Mouse (Mus musculus): ENCODE data around the gene Gpr15. TPM values are rescaled to one million over a fixed set of nuclear protein-coding genes. Genes with fewer than 3 reads are reported as not detected.

The Gpr15 gene
- polyA plus RNA-seq (2016; fragmentation: Nextera tagmentation; extraction: Ambion mirVana): 0.18 TPM in 1 of 2 replicates, not detected in the other

GRCm38 (mm10) chr16:58718666-58719120 lies at the start of gene Gpr15:
Gene Gpr15 (minus strand): TSS chr16:58719070.
- Histone ChIP-seq H3K4me3 (no peak within 1 kb of the TSS), H3K27me3 (no peaks in the 10 kb centered on the region), H3K36me3 (no peaks in the 10 kb centered on the region), H3K27ac (replicated peaks) (no peak within 1 kb of the TSS), H3K4me2 (replicated peaks) (no peak within 1 kb of the TSS), H3K9ac (replicated peaks) (no peak within 1 kb of the TSS), H3K4me1 (no peaks in the 10 kb centered on the region), H3K9me3 (no peaks in the 10 kb centered on the region)
- WGBS: 97% methylated on average over 7 of the region's 7 CpGs
- no peak for ATAC-seq (ENCODE audit: low FRiP score, low read depth)

DNA sequence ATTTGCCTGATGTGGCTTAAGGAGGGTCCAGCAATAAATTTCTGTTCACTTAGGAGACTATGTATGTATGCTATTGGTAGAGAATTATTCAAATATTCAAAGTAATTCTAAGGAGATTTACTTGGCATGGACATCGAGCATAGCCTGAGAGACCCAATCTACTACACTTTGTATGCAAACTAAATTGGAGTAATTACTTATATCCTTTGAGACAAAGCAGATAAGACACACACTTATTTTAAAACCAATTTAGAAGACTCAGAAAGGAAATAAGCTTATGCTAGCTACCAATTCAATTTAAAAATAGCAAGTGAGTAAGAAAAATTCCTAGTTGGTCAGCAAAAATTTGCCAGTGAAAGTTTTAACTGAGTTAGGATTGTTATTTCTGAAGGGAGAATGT lies 44.2 kb upstream of the Gpr15 start, which contains the start of gene Olfr172:
Gene Olfr172 (minus strand): TSS at position 101 of the 400 bp plus-strand sequence.
- Histone ChIP-seq H3K9me3 (peaks cover 3% of the 10 kb centered on the region; the same call in 1 of the 2 replicates), H3K4me3 (no peak within 1 kb of the TSS), H3K4me1 (no peaks in the 10 kb centered on the region), H3K36me3 (no peaks in the 10 kb centered on the region), H3K4me2 (replicated peaks) (no peak within 1 kb of the TSS), H3K27ac (replicated peaks) (no peak within 1 kb of the TSS), H3K27me3 (no peaks in the 10 kb centered on the region), H3K9ac (replicated peaks) (no peak within 1 kb of the TSS)
- WGBS: 80% methylated on average over 1 of the region's 1 CpGs
- ATAC-seq (ENCODE audit: low FRiP score, low read depth): no peak

DNA sequence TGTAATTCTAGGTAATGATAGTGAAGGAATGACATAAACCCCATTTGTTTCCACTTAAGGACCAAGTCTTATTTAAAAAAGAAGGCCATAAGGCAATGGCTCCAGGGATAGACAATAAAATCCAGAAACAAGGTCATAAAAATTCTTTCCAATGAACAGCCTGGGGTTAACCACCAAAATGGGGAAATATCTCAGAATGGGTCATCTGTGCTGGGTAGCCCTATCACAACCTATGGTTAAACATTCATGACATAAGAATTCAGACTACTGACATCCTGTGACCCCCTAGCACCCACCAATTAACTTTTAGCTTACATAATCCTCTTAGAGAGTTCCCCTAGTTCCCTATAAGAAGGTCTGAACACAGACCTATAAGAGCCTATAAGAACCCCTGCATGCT lies 37.3 kb upstream of the Gpr15 start:
- Histone ChIP-seq H3K27me3 (no peaks in the 10 kb centered on the region), H3K9ac (replicated peaks) (no peak overlapping the region), H3K4me1 (no peaks in the 10 kb centered on the region), H3K9me3 (no peaks in the 10 kb centered on the region), H3K27ac (replicated peaks) (no peak overlapping the region), H3K4me2 (replicated peaks) (no peak overlapping the region), H3K4me3 (no peak overlapping the region), H3K36me3 (no peaks in the 10 kb centered on the region)
- ATAC-seq (ENCODE audit: low FRiP score, low read depth): no peak

- H3K36me3 ChIP-seq: no peaks in the 10 kb centered on the region
- H3K9me3 ChIP-seq: no peaks in the 10 kb centered on the region
- H3K4me1 ChIP-seq: no peaks in the 10 kb centered on the region
- H3K4me3 ChIP-seq: no peak overlapping the region
- no peak overlapping the region for H3K27ac ChIP-seq (replicated peaks)
- no peak overlapping the region for H3K9ac ChIP-seq (replicated peaks)
- no peak for ATAC-seq (ENCODE audit: low FRiP score, low read depth)
- H3K4me2 ChIP-seq (replicated peaks): no peak overlapping the region
- WGBS: 9% methylated on average over 1 of the region's 1 CpGs
- H3K27me3 ChIP-seq: no peaks in the 10 kb centered on the region
Observed at GRCm38 (mm10) chr16:58751314-58751713, 32.4 kb upstream of the Gpr15 start.

- Histone ChIP-seq H3K9me3 (no peaks in the 10 kb centered on the region), H3K36me3 (no peaks in the 10 kb centered on the region), H3K27ac (replicated peaks) (no peak overlapping the region), H3K27me3 (no peaks in the 10 kb centered on the region), H3K4me1 (no peaks in the 10 kb centered on the region), H3K4me3 (no peak overlapping the region), H3K9ac (replicated peaks) (no peak overlapping the region), H3K4me2 (replicated peaks) (no peak overlapping the region)
- 76% methylated on average over 4 of the region's 4 CpGs for WGBS
- no peak for ATAC-seq (ENCODE audit: low FRiP score, low read depth)
Observed at GRCm38 (mm10) chr16:58746715-58747114, 27.8 kb upstream of the Gpr15 start.

DNA sequence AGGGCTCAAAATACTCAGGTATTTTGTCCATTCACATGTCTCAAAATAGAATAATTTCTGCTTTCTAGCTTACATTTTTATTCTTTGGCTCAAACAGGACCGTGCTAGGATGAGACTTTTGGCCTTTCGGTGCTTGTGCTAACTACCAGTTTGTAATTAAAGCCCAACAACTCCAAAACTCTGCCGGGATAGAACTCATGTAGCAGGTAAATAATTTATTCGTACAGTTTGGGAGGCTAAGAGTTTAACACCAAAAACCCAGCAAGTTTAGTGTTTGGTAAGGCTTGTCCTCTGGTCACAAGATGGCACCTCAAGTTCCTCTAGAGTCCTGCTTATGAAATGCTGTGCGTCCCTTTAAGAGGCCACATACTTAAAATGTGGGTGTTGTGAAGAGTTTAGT lies 21.9 kb upstream of the Gpr15 start:
- no peak overlapping the region for H3K4me2 ChIP-seq (replicated peaks)
- no peak overlapping the region for H3K4me3 ChIP-seq
- no peaks in the 10 kb centered on the region for H3K9me3 ChIP-seq
- no peak for ATAC-seq (ENCODE audit: low FRiP score, low read depth)
- WGBS: 90% methylated on average over 5 of the region's 5 CpGs
- no peak overlapping the region for H3K27ac ChIP-seq (replicated peaks)
- no peaks in the 10 kb centered on the region for H3K4me1 ChIP-seq
- H3K27me3 ChIP-seq: no peaks in the 10 kb centered on the region
- H3K36me3 ChIP-seq: no peaks in the 10 kb centered on the region
- no peak overlapping the region for H3K9ac ChIP-seq (replicated peaks)

GRCm38 (mm10) chr16:58738800-58739199 lies 19.9 kb upstream of the Gpr15 start:
- ATAC-seq (ENCODE audit: low FRiP score, low read depth): no peak
- Histone ChIP-seq H3K9me3 (no peaks in the 10 kb centered on the region), H3K4me2 (replicated peaks) (no peak overlapping the region), H3K36me3 (peaks cover 14% of the 10 kb centered on the region), H3K27me3 (no peaks in the 10 kb centered on the region), H3K27ac (replicated peaks) (no peak overlapping the region), H3K4me1 (no peaks in the 10 kb centered on the region), H3K9ac (replicated peaks) (no peak overlapping the region), H3K4me3 (no peak overlapping the region)
- WGBS: 74% methylated on average over 1 of the region's 1 CpGs

DNA sequence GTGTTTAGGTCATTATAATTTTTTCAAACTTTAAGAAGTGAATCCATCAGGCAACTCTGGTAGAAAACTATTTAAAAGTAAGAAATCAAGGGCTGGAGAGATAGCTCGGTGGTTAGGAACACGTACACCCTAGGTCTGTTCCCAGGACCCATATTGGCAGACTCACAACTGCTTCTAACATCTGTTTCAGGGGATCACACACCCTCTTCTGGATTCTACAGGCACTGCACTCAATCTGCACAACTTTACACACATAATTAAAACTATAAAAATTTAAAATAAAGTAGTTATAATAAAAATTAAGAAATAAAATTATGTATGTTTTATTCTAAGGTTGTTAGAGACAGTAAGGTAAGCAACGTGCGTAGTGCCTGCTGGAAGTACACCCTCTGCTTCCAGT lies 19.3 kb upstream of the Gpr15 start:
- no peak overlapping the region for H3K4me3 ChIP-seq
- H3K4me2 ChIP-seq (replicated peaks): no peak overlapping the region
- H3K4me1 ChIP-seq: no peaks in the 10 kb centered on the region
- H3K27me3 ChIP-seq: no peaks in the 10 kb centered on the region
- WGBS: 85% methylated on average over 4 of the region's 4 CpGs
- H3K36me3 ChIP-seq: peaks cover 16% of the 10 kb centered on the region
- no peak for ATAC-seq (ENCODE audit: low FRiP score, low read depth)
- no peak overlapping the region for H3K27ac ChIP-seq (replicated peaks)
- no peaks in the 10 kb centered on the region for H3K9me3 ChIP-seq
- no peak overlapping the region for H3K9ac ChIP-seq (replicated peaks)

- peak overlapping the region; percentile 78 for H3K9ac ChIP-seq (replicated peaks)
- H3K36me3 ChIP-seq: peaks cover 24% of the 10 kb centered on the region
- no peaks in the 10 kb centered on the region for H3K27me3 ChIP-seq
- no peaks in the 10 kb centered on the region for H3K9me3 ChIP-seq
- peak; percentile 94 for ATAC-seq (ENCODE audit: low FRiP score, low read depth)
- peak overlapping the region; percentile 85 for H3K27ac ChIP-seq (replicated peaks)
- peaks cover 4% of the 10 kb centered on the region for H3K4me1 ChIP-seq
- under 1% methylated on average over 29 of the region's 31 CpGs for WGBS
- H3K4me2 ChIP-seq (replicated peaks): peak overlapping the region; percentile 66
- peak overlapping the region; percentile 83 for H3K4me3 ChIP-seq
Observed at GRCm38 (mm10) chr16:58728176-58728671, 9.4 kb upstream of the Gpr15 start.

GRCm38 (mm10) chr16:58727477-58728131 lies 8.7 kb upstream of the Gpr15 start, which contains the start of gene Cldnd1:
Gene Cldnd1 (plus strand): TSS chr16:58727910.
- Histone ChIP-seq H3K27ac (replicated peaks) (peak within 1 kb of the TSS; percentile 85), H3K4me1 (peaks cover 4% of the 10 kb centered on the region), H3K4me3 (peak within 1 kb of the TSS; percentile 83), H3K27me3 (no peaks in the 10 kb centered on the region), H3K9ac (replicated peaks) (peak within 1 kb of the TSS; percentile 78), H3K9me3 (no peaks in the 10 kb centered on the region), H3K36me3 (peaks cover 17% of the 10 kb centered on the region), H3K4me2 (replicated peaks) (peak within 1 kb of the TSS; percentile 66)
- WGBS: 2% methylated on average over 33 of the region's 35 CpGs
- peak; percentile 100 for ATAC-seq (ENCODE audit: low FRiP score, low read depth)

GRCm38 (mm10) chr16:58726680-58727476 lies 8.0 kb upstream of the Gpr15 start:
- no peaks in the 10 kb centered on the region for H3K27me3 ChIP-seq
- no peak overlapping the region for H3K9ac ChIP-seq (replicated peaks)
- WGBS: 84% methylated on average over 11 of the region's 11 CpGs
- peaks cover 4% of the 10 kb centered on the region for H3K4me1 ChIP-seq
- ATAC-seq (ENCODE audit: low FRiP score, low read depth): no peak
- no peaks in the 10 kb centered on the region for H3K9me3 ChIP-seq
- peaks cover 10% of the 10 kb centered on the region for H3K36me3 ChIP-seq
- H3K4me2 ChIP-seq (replicated peaks): peak overlapping the region; percentile 66; the same call in 1 of the 2 replicates
- H3K4me3 ChIP-seq: no peak overlapping the region
- H3K27ac ChIP-seq (replicated peaks): no peak overlapping the region

GRCm38 (mm10) chr16:58722292-58722691 lies 3.4 kb upstream of the Gpr15 start:
- 87% methylated on average over 2 of the region's 2 CpGs for WGBS
- Histone ChIP-seq H3K9ac (replicated peaks) (no peak overlapping the region), H3K4me2 (replicated peaks) (no peak overlapping the region), H3K27ac (replicated peaks) (no peak overlapping the region), H3K27me3 (no peaks in the 10 kb centered on the region), H3K36me3 (no peaks in the 10 kb centered on the region), H3K9me3 (no peaks in the 10 kb centered on the region), H3K4me3 (no peak overlapping the region), H3K4me1 (no peaks in the 10 kb centered on the region)
- no peak for ATAC-seq (ENCODE audit: low FRiP score, low read depth)
